Mouse (Mus musculus) C2C12 (cell line): Measurements from ENCODE around the gene Col23a1.

Experiments
- CTCF ChIP-seq: IDR thresholded peaks from one replicate; pipeline ENCODE4 v1.5.1; 2011; ENCODE audit not compliant: control insufficient read depth, insufficient read depth, insufficient read length
- MAX ChIP-seq: IDR thresholded peaks from one replicate; pipeline ENCODE4 v1.6.1; 2011; ENCODE audit warnings: mild to moderate bottlenecking, control low read depth
- MYOG ChIP-seq: IDR thresholded peaks from one replicate; pipeline ENCODE4 v1.6.1; 2011; ENCODE audit not compliant: control insufficient read depth, insufficient read length; ENCODE audit errors: extremely low read depth
- USF1 ChIP-seq: IDR thresholded peaks from one replicate; pipeline ENCODE4 v1.6.1; 2011; ENCODE audit warnings: low read depth, mild to moderate bottlenecking, control low read depth, moderate library complexity

DNA sequence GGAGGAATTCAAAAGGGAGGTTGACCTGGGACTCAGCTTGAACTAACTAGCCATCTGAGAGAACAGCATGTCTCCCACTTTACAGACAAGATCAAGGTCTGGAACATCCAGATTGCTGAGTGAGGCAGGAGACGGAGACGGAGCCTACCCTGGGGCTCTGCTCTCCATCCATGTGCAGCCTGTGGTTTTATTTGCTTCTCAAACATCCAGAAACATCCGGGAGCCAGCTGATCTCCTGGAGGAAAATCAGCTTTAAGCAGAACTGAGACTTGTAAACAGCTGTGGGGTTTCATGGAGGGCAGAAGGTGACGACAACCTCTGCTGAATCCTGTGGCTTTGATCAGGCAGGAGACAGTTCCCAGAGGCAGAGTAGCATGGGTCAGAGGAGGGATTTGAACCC lies 256.1 kb downstream of the Col23a1 start:
- TF ChIP-seq USF1 (no peak), CTCF (no peak), MYOG (no peak), MAX (no peak)
